Mouse (Mus musculus): ENCODE data around the gene Ppp2r3d. TPM values are rescaled to one million over a fixed set of nuclear protein-coding genes. Genes with fewer than 3 reads are reported as not detected.

Ppp2r3d gene
- total and polyA plus RNA-seq, 3 experiments: 17.4 to 78.1 TPM; not detected in 1

DNA sequence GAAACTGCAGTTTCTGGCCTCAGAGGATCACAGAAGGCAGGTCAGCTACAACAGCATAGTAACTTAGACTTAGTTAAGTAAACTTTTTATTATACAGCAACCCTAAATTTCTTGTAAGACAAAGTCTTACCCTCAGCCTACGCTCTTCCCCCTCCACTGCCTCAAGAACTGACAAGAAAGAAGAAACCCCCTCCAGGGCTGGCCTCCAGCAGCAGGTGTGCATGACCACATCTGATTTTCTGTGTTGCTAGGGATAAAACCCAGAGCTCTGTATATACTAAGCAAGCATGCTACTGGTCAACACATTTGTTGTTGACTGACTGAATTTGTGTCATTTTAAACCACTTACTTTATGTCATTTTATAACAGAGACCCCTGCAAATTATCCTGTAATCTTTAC is 65.1 kb downstream of the Ppp2r3d start:
- Histone ChIP-seq H3K9ac (ENCODE audit: control insufficient read depth, low read depth, low read length, poor library complexity, severe bottlenecking) (no peak overlapping the region), H3K4me1 (ENCODE audit: control insufficient read depth in 1 of 2, insufficient read depth in 2 of 2, low read length in 2 of 2) (no peaks in the 10 kb centered on the region), H3K36me3 (ENCODE audit: control insufficient read depth in 1 of 2, insufficient read depth in 2 of 2, low read length in 2 of 2) (no peaks in the 10 kb centered on the region), H3K79me2 (ENCODE audit: control insufficient read depth, insufficient read depth, low read length, poor library complexity) (no peaks in the 10 kb centered on the region), H3K27ac (ENCODE audit: control insufficient read depth, low read depth, low read length) (no peak overlapping the region), H3K27me3 (ENCODE audit: control insufficient read depth in 1 of 2, insufficient read depth in 2 of 2, low read length in 2 of 2) (no peaks in the 10 kb centered on the region), H3K4me3 (ENCODE audit: control insufficient read depth in 1 of 2, insufficient read depth in 1 of 2, low read depth in 2 of 2, low read length in 2 of 2) (no peak overlapping the region), H3K9me3 (replicated peaks; ENCODE audit: insufficient read depth, low read length) (no peaks in the 10 kb centered on the region)
- TF ChIP-seq SMC3 (IDR thresholded peaks at IDR 0.05; ENCODE audit: low read depth, low read length) (no peak), RCOR1 (IDR thresholded peaks at IDR 0.05; ENCODE audit: low read depth, low read length) (no peak), POLR2AphosphoS2 (IDR thresholded peaks at IDR 0.05; ENCODE audit: low read length) (no peak), JUND (IDR thresholded peaks at IDR 0.05; ENCODE audit: low read depth, low read length) (no peak), NELFE (IDR thresholded peaks at IDR 0.05; ENCODE audit: low read depth, low read length) (no peak), RAD21 (IDR thresholded peaks at IDR 0.05; ENCODE audit: low read depth, low read length) (no peak), TBP (IDR thresholded peaks at IDR 0.05; ENCODE audit: low read depth, low read length) (no peak), MXI1 (IDR thresholded peaks at IDR 0.05; ENCODE audit: low read depth, low read length) (no peak), TCF12 (IDR thresholded peaks at IDR 0.05; ENCODE audit: low read depth, low read length) (no peak), MYB (IDR thresholded peaks at IDR 0.05; ENCODE audit: low read depth, low read length) (no peak), ELF1 (IDR thresholded peaks at IDR 0.05; ENCODE audit: low read depth, low read length) (no peak), ZC3H11A (IDR thresholded peaks at IDR 0.05; ENCODE audit: low read depth, low read length) (no peak), EP300 (IDR thresholded peaks at IDR 0.05; ENCODE audit: low read depth in 1 of 2, low read length in 2 of 2) (no peak), GATA1 (IDR thresholded peaks at IDR 0.05; ENCODE audit: low read depth, low read length) (no peak), USF2 (IDR thresholded peaks at IDR 0.05; ENCODE audit: borderline replicate concordance in 1 of 2, insufficient read depth in 1 of 2, low read depth in 1 of 2, low read length in 2 of 2) (no peak), ETS1 (IDR thresholded peaks at IDR 0.05; ENCODE audit: low read depth, low read length) (no peak)
- no peak for DNase-seq (ENCODE audit: low read depth, low spot score)

DNA sequence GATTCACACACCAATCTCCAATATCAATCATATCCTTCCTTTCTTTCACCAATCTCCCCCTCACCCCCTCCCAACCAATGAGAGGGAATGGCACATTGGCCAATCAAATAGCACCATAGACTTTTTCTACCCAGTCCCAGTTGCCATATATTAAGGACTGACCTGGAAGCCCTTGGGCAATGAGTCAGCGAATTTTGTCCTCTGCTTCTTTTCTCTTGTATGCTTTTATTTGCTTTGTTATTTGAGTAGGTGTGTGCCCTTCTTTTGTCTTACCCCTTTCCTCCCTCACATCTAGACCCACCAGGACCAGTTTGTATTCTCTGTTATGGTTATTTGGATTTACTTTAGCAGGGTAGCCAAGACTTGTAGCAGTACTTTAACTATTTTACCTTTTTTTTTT is 68.1 kb downstream of the Ppp2r3d start:
- Histone ChIP-seq H3K27ac (ENCODE audit: control insufficient read depth, low read depth, low read length) (no peak overlapping the region), H3K36me3 (ENCODE audit: control insufficient read depth in 1 of 2, insufficient read depth in 2 of 2, low read length in 2 of 2) (no peaks in the 10 kb centered on the region), H3K27me3 (ENCODE audit: control insufficient read depth in 1 of 2, insufficient read depth in 2 of 2, low read length in 2 of 2) (no peaks in the 10 kb centered on the region), H3K79me2 (ENCODE audit: control insufficient read depth, insufficient read depth, low read length, poor library complexity) (no peaks in the 10 kb centered on the region), H3K4me3 (ENCODE audit: control insufficient read depth in 1 of 2, insufficient read depth in 1 of 2, low read depth in 2 of 2, low read length in 2 of 2) (no peak overlapping the region), H3K9me3 (replicated peaks; ENCODE audit: insufficient read depth, low read length) (no peaks in the 10 kb centered on the region), H3K9ac (ENCODE audit: control insufficient read depth, low read depth, low read length, poor library complexity, severe bottlenecking) (no peak overlapping the region), H3K4me1 (ENCODE audit: control insufficient read depth in 1 of 2, insufficient read depth in 2 of 2, low read length in 2 of 2) (no peaks in the 10 kb centered on the region)
- TF ChIP-seq GATA1 (IDR thresholded peaks at IDR 0.05; ENCODE audit: low read depth, low read length): no peak
- TF ChIP-seq RCOR1 (IDR thresholded peaks at IDR 0.05; ENCODE audit: low read depth, low read length): no peak
- TF ChIP-seq ETS1 (IDR thresholded peaks at IDR 0.05; ENCODE audit: low read depth, low read length): no peak
- no peak for TF ChIP-seq GABPA (IDR thresholded peaks at IDR 0.05; ENCODE audit: low read depth, low read length)
- TF ChIP-seq ZC3H11A (IDR thresholded peaks at IDR 0.05; ENCODE audit: low read depth, low read length): no peak
- no peak for TF ChIP-seq KAT2A (conservative IDR thresholded peaks at IDR 0.05; ENCODE audit: low read depth, low read length)
- TF ChIP-seq CHD1 (IDR thresholded peaks at IDR 0.05; ENCODE audit: low read depth, low read length): no peak
- no peak for TF ChIP-seq TAL1 (IDR thresholded peaks at IDR 0.05; ENCODE audit: low read length)
- TF ChIP-seq CHD2 (IDR thresholded peaks at IDR 0.05; ENCODE audit: low read length): no peak
- DNase-seq (ENCODE audit: low read depth, low spot score): no peak

Other genes starting within 250 kb of the Ppp2r3d start
- gene 2010315B03Rik, start 164.2 kb downstream of the Ppp2r3d start, total RNA-seq (2012; rRNA removed): 2.5 and 4.2 TPM in 2 replicates
- gene 2010315B03Rik, start 164.2 kb downstream of the Ppp2r3d start, polyA plus RNA-seq (2012; ENCODE audit: insufficient read depth in 1 of 2, insufficient read length in 2 of 2, low read depth in 1 of 2, low replicate concordance in 2 of 2, missing spikeins in 1 of 2): 100 to 1,000 TPM in 1 of 2 experiments, 1 to 10 TPM in 1; 2.0 to 204 TPM
- gene Gm21836, start 16.9 kb upstream of the Ppp2r3d start, total RNA-seq (2012; rRNA removed): not detected in 2 replicates
- not detected for gene Gm21836, start 16.9 kb upstream of the Ppp2r3d start, polyA plus RNA-seq (2012; ENCODE audit: insufficient read depth in 1 of 2, insufficient read length in 2 of 2, low read depth in 1 of 2, low replicate concordance in 2 of 2, missing spikeins in 1 of 2)

Measured in MEL (cell line).